Mouse (Mus musculus): ENCODE measurements around the gene Golph3. TPM values are rescaled to one million over a fixed set of nuclear protein-coding genes. Genes with fewer than 3 reads are reported as not detected.
"Not testable (repeated sequence)": the region's sequence is repeated elsewhere in the genome, so short reads cannot be mapped to it uniquely, and the experiment has no call there.

The Golph3 gene
- polyA plus RNA-seq, 1 experiment from 2014 or later: 66.9 TPM

DNA sequence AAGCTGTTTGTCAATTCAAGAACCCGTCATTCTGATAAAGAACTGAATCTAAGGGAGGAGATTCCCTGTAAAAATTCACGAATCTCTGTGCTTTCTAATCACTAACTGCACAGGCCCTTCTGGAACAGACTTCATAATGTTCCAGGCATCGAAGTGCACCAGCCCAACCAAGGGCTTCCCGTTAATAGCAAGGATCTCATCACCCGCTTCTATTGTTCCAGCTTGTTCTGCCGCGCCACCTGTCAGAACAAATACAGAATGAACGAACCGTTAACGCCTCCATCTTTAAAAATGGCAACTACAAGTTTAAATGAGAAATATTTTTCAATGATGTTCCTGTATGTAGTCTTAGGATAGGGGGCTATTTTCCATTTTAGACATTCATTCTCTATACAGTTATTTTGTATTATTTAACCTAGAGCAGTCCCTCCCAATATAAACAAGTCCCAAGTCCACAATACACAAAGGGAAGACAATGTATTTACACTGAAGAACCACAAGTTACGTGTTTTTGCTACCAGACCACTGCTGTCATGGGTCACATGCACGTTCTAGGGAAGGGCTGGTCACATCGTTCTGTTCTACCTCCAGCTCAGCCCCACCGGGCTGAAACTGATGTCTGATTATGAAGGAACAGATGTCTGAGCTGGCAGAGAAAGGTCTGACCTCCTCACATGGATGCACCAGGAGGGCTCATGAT is 40.9 kb downstream of the Golph3 start:
- 85% methylated on average over 14 of the region's 14 CpGs for WGBS
- H3K27ac ChIP-seq (ENCODE audit: low read length): no peak overlapping the region
- ATAC-seq: no peak
- H3K4me3 ChIP-seq (ENCODE audit: low read length): no peak overlapping the region
- peaks cover 8% of the 10 kb centered on the region for H3K4me1 ChIP-seq (ENCODE audit: control insufficient read depth, insufficient read depth, low read length)
- H3K27me3 ChIP-seq (replicated peaks; ENCODE audit: control insufficient read depth, insufficient read depth, low read length): no peaks in the 10 kb centered on the region
- H3K9ac ChIP-seq (ENCODE audit: low read depth, low read length): no peak overlapping the region
- H3K36me3 ChIP-seq (ENCODE audit: control insufficient read depth, insufficient read depth, low read length): peaks cover 2% of the 10 kb centered on the region; the same call in 1 of the 2 replicates
- H3K9me3 ChIP-seq (ENCODE audit: control insufficient read depth, low read length): no peaks in the 10 kb centered on the region
- no peak overlapping the region for H3K4me2 ChIP-seq (ENCODE audit: low read depth, low read length)

DNA sequence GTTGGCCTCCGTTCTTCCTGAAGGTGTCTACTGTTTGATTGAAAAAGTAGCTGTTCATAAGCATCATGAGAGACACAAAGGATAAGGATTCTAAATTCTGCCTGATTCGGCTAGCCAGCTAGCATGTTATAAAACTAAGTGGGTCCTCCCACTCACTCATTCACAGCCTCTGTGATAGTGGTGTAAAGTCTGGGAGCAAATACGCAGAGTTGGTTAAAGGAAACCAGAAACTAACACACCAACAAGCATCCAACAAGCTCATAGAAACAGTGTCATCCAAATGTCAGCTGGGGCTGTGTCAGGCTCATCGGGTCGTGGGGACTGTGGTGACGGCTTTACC is 41.4 kb downstream of the Golph3 start:
- Histone ChIP-seq H3K9ac (ENCODE audit: low read depth, low read length) (no peak overlapping the region), H3K27ac (ENCODE audit: low read length) (no peak overlapping the region), H3K4me3 (ENCODE audit: low read length) (no peak overlapping the region), H3K4me2 (ENCODE audit: low read depth, low read length) (no peak overlapping the region), H3K4me1 (ENCODE audit: control insufficient read depth, insufficient read depth, low read length) (peaks cover 4% of the 10 kb centered on the region), H3K9me3 (ENCODE audit: control insufficient read depth, low read length) (no peaks in the 10 kb centered on the region), H3K27me3 (replicated peaks; ENCODE audit: control insufficient read depth, insufficient read depth, low read length) (no peaks in the 10 kb centered on the region), H3K36me3 (ENCODE audit: control insufficient read depth, insufficient read depth, low read length) (peaks cover 2% of the 10 kb centered on the region; the same call in 1 of the 2 replicates)
- 85% methylated on average over 6 of the region's 6 CpGs for WGBS
- no peak for ATAC-seq

DNA sequence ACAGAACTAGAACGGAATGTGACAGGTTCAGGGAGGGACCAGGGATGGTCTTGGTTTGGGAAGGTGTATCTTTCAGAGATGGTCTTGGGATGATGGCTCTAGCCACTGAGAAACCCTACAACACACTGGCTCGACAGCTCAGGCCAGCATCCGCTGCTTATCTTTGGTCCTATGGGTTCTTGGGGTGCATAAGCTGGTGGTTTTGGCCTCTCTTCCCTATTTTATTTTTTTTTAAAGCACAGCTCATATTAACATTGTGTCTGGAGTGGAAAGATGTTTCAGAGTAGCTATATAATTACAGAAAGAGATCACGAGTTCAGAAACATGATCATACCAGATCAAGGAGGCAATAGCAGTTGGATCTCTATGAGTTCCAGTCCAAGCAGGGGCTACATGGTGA is 42.8 kb downstream of the Golph3 start:
- no peak overlapping the region for H3K4me3 ChIP-seq (ENCODE audit: low read length)
- H3K4me1 ChIP-seq (ENCODE audit: control insufficient read depth, insufficient read depth, low read length): peaks cover 13% of the 10 kb centered on the region
- H3K4me2 ChIP-seq (ENCODE audit: low read depth, low read length): no peak overlapping the region
- no peak for ATAC-seq
- no peak overlapping the region for H3K9ac ChIP-seq (ENCODE audit: low read depth, low read length)
- no peak overlapping the region for H3K27ac ChIP-seq (ENCODE audit: low read length)
- WGBS: 85% methylated on average over 4 of the region's 4 CpGs
- no peaks in the 10 kb centered on the region for H3K27me3 ChIP-seq (replicated peaks; ENCODE audit: control insufficient read depth, insufficient read depth, low read length)
- no peaks in the 10 kb centered on the region; the same call in 1 of the 2 replicates for H3K36me3 ChIP-seq (ENCODE audit: control insufficient read depth, insufficient read depth, low read length)
- H3K9me3 ChIP-seq (ENCODE audit: control insufficient read depth, low read length): no peaks in the 10 kb centered on the region

DNA sequence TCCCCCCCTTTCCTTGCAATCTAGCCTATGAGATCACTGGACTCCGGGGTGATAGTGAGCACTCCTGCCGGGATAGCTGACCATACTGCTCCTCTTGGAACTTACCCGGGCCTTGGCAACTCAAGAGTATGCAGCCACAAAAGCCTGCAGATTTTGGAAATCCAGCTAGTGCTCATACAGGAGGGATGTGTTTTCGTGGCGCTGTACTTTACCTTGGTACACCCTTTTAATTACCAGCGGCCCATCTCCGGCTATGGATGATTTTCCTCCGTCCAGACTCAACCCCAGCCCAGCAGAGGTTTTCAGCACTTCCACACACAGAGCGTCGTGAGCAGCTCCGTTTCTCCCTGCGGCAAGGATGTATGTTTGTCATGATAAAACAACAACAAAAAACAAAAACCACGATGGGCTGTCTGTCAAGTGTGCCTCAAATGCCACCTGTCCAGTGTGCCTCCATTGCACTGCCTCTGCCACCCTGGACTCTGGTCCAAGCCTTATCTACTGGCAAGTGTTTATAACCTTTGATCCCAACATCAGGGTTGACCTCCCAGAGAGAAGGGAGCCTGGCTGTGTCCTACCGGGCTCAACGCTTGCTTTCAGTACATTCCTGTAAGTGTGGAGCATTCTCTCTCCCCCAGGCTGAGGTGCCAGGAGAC is 44.3 kb downstream of the Golph3 start:
- Histone ChIP-seq H3K4me3 (ENCODE audit: low read length) (no peak overlapping the region), H3K9ac (ENCODE audit: low read depth, low read length) (no peak overlapping the region), H3K9me3 (ENCODE audit: control insufficient read depth, low read length) (no peaks in the 10 kb centered on the region), H3K4me2 (ENCODE audit: low read depth, low read length) (no peak overlapping the region), H3K4me1 (ENCODE audit: control insufficient read depth, insufficient read depth, low read length) (peaks cover 13% of the 10 kb centered on the region), H3K27me3 (replicated peaks; ENCODE audit: control insufficient read depth, insufficient read depth, low read length) (no peaks in the 10 kb centered on the region), H3K27ac (ENCODE audit: low read length) (no peak overlapping the region), H3K36me3 (ENCODE audit: control insufficient read depth, insufficient read depth, low read length) (no peaks in the 10 kb centered on the region)
- WGBS: 76% methylated on average over 15 of the region's 15 CpGs
- ATAC-seq: peak; percentile 27; the same call in 1 of the 2 replicates

DNA sequence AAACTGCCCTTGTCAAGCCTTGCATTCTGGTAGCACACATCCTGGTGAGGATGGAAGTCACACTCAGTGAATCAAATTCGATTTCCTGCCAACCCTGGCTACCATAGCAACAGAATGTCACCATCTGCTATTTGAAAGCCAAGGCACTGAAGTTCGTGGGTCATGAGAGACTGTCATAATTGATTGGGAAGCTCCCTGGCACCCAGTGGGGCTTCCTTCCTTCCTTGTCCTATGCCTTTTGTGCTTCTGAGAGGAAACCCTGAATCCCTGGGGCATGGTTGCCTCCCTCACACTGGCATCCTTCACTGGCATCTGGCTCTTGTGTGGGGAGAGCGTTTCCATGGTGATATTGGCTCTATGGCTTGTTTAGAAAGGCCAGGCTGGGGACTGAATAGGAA is 44.8 kb downstream of the Golph3 start:
- WGBS: 47% methylated on average over 3 of the region's 3 CpGs
- Histone ChIP-seq H3K36me3 (ENCODE audit: control insufficient read depth, insufficient read depth, low read length) (no peaks in the 10 kb centered on the region), H3K27ac (ENCODE audit: low read length) (no peak overlapping the region), H3K4me3 (ENCODE audit: low read length) (no peak overlapping the region), H3K9ac (ENCODE audit: low read depth, low read length) (no peak overlapping the region), H3K4me1 (ENCODE audit: control insufficient read depth, insufficient read depth, low read length) (peaks cover 13% of the 10 kb centered on the region), H3K27me3 (replicated peaks; ENCODE audit: control insufficient read depth, insufficient read depth, low read length) (no peaks in the 10 kb centered on the region), H3K4me2 (ENCODE audit: low read depth, low read length) (no peak overlapping the region), H3K9me3 (ENCODE audit: control insufficient read depth, low read length) (no peaks in the 10 kb centered on the region)
- ATAC-seq: no peak

DNA sequence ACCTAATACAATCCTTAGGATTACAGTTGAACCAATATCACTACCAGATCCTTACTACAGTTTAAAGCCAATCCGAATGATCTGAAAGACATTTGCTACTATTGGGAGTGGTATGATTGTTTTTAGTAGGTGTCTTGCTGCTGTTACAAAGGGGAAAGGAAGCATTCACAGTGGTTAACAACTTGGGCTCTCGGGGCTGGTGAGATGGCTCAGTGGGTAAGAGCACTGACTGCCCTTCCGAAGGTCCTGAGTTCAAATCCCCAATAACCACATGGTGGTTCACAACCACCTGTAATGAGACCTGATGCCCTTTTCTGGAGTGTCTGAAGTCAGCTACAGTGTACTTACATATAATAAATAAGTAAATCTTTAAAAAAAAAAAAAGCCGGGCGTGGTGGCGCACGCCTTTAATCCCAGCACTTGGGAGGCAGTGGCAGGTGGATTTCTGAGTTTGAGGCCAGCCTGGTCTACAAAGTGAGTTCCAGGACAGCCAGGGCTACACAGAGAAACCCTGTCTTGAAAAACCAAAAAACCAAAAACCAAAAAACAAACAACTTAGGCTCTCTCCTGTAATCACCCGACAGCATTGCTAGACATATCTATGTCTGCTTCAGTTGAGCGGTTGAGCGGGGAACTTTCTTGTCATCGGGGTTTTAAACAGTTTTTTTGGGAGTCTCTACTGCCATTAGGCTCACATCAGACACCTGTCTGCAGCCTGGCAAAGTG is 45.5 kb downstream of the Golph3 start:
- H3K4me2 ChIP-seq (ENCODE audit: low read depth, low read length); H3K27me3 ChIP-seq (replicated peaks; ENCODE audit: control insufficient read depth, insufficient read depth, low read length); ATAC-seq; H3K36me3 ChIP-seq (ENCODE audit: control insufficient read depth, insufficient read depth, low read length); H3K4me3 ChIP-seq (ENCODE audit: low read length); H3K9me3 ChIP-seq (ENCODE audit: control insufficient read depth, low read length): not testable (repeated sequence)
- Histone ChIP-seq H3K9ac (ENCODE audit: low read depth, low read length) (0 out of 2 replicates have a peak overlapping the region, but pooled peaks have one; percentile 1), H3K27ac (ENCODE audit: low read length) (peak overlapping the region; percentile 62), H3K4me1 (ENCODE audit: control insufficient read depth, insufficient read depth, low read length) (peaks cover 13% of the 10 kb centered on the region)
- 91% methylated on average over 11 of the region's 11 CpGs for WGBS

DNA sequence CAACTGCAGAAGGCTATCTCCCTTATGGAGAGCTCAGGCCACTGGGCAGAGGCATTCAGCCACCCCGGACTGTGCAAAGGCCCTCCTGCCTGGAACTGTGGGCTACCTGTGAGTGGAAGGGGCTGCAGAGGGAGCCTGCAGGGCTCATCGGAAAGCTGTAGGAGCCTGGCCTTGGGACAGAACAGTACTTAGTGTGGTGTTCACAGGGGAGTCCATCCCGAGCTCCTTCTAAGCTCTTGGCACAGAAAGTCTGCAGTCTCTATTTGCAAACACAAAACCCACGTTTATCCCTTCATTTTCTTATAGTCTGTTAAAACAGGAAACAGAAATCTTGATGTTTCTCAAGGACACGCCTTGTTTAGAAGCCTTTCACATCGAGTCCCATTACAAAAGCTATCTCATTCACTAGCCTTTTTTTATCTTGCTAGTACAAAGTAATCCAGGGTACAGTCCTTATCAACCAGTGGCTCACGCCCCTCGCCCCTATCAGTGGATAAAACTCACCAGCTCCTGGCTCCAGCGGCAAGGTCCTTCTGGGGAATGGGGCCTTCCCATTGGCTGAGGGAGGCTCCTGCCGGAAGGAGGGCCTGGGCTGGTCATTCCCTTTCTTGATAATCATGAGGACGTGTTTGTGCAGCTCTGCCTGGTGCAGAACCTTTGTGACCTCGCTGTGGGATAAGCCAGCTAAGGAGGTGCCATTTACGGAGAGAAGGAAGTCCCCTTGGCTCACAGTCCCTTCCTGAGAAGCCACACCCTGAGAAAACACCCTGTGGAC is 46.2 kb downstream of the Golph3 start:
- peak; percentile 94 for ATAC-seq
- WGBS: 44% methylated on average over 13 of the region's 13 CpGs
- no peak overlapping the region for H3K4me3 ChIP-seq (ENCODE audit: low read length)
- no peak overlapping the region for H3K4me2 ChIP-seq (ENCODE audit: low read depth, low read length)
- 0 out of 2 replicates have a peak overlapping the region, but pooled peaks have one; percentile 1 for H3K9ac ChIP-seq (ENCODE audit: low read depth, low read length)
- peaks cover 13% of the 10 kb centered on the region for H3K4me1 ChIP-seq (ENCODE audit: control insufficient read depth, insufficient read depth, low read length)
- H3K27me3 ChIP-seq (replicated peaks; ENCODE audit: control insufficient read depth, insufficient read depth, low read length): no peaks in the 10 kb centered on the region
- H3K9me3 ChIP-seq (ENCODE audit: control insufficient read depth, low read length): no peaks in the 10 kb centered on the region
- peak overlapping the region; percentile 62 for H3K27ac ChIP-seq (ENCODE audit: low read length)
- H3K36me3 ChIP-seq (ENCODE audit: control insufficient read depth, insufficient read depth, low read length): no peaks in the 10 kb centered on the region

DNA sequence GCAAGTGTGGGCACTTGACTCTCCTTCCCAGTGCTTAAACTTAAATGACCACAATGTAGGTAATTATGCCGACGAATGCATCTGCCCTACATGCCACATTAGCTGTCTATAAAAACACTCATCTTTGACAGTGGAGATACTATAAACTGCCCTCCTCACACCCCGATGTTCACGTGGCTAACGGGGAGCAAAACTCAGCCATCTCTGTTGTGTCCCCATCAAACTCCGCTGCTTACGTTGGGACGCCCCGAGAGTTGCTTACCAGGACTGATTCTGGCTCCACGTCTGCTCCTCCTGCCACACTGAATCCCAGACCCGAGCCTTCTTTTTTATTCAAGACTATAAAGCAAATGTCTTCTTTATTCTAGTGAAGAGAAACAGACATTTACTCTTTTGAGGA is 47.1 kb downstream of the Golph3 start:
- no peak overlapping the region for H3K4me2 ChIP-seq (ENCODE audit: low read depth, low read length)
- no peak for ATAC-seq
- H3K4me1 ChIP-seq (ENCODE audit: control insufficient read depth, insufficient read depth, low read length): peaks cover 13% of the 10 kb centered on the region
- H3K4me3 ChIP-seq (ENCODE audit: low read length): no peak overlapping the region
- H3K36me3 ChIP-seq (ENCODE audit: control insufficient read depth, insufficient read depth, low read length): no peaks in the 10 kb centered on the region
- H3K9ac ChIP-seq (ENCODE audit: low read depth, low read length): 0 out of 2 replicates have a peak overlapping the region, but pooled peaks have one; percentile 4
- no peaks in the 10 kb centered on the region for H3K9me3 ChIP-seq (ENCODE audit: control insufficient read depth, low read length)
- 80% methylated on average over 11 of the region's 11 CpGs for WGBS
- H3K27me3 ChIP-seq (replicated peaks; ENCODE audit: control insufficient read depth, insufficient read depth, low read length): no peaks in the 10 kb centered on the region
- H3K27ac ChIP-seq (ENCODE audit: low read length): peak overlapping the region; percentile 62

DNA sequence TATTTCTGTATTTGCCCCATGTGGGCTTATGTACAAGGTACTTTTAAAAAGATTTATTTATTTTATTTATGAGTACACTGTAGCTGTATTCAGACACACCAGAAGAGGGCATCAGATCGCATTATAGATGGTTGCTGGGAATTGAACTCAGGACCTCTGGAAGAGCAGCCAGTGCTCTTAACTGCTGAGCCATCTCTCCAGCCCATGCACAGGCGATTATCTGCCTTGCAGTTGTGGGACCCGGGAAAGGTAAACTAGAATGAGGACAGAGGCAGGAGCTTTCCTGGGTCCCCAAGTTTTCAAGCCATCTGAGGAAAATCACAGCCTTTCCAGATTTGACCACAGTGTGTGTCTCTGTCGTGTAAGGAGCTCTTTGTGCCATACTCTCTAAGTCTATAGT is 47.6 kb downstream of the Golph3 start:
- Histone ChIP-seq H3K9ac (ENCODE audit: low read depth, low read length) (no peak overlapping the region), H3K27me3 (replicated peaks; ENCODE audit: control insufficient read depth, insufficient read depth, low read length) (no peaks in the 10 kb centered on the region), H3K4me3 (ENCODE audit: low read length) (no peak overlapping the region), H3K4me2 (ENCODE audit: low read depth, low read length) (no peak overlapping the region), H3K4me1 (ENCODE audit: control insufficient read depth, insufficient read depth, low read length) (peaks cover 13% of the 10 kb centered on the region), H3K9me3 (ENCODE audit: control insufficient read depth, low read length) (no peaks in the 10 kb centered on the region), H3K36me3 (ENCODE audit: control insufficient read depth, insufficient read depth, low read length) (no peaks in the 10 kb centered on the region), H3K27ac (ENCODE audit: low read length) (no peak overlapping the region)
- WGBS: 83% methylated on average over 4 of the region's 4 CpGs
- no peak for ATAC-seq
